Mouse (Mus musculus) spleen, adult 2 months (tissue): ENCODE results near the gene Gm10662. TPM values are rescaled to one million over a fixed set of nuclear protein-coding genes. Genes with fewer than 3 reads are reported as not detected.
"Not testable (repeated sequence)": the region's sequence is repeated elsewhere in the genome, so short reads cannot be mapped to it uniquely, and the experiment has no call there.

Source experiments
- DNase-seq, 2 experiments: peaks; one replicate each; pipeline versions ENCODE4 v3.0.0 to v3.0.0-alpha.2; 2012 to 2021; ENCODE audit warnings: low spot score in 2 of 2, low read depth in 1 of 2
- H3K27ac ChIP-seq: fragments of 200-500 bp; 2 replicates; pipeline ENCODE4 v1.5.1; 2012; ENCODE audit warnings: low read length, inconsistent platforms; ENCODE audit not compliant: insufficient read depth
- H3K27me3 ChIP-seq: fragments of 200-500 bp; 2 replicates; pipeline ENCODE4 v1.6.1; 2012; ENCODE audit warnings: mild to moderate bottlenecking, moderate library complexity, low read length, inconsistent platforms; ENCODE audit not compliant: control insufficient read depth, insufficient read depth
- H3K36me3 ChIP-seq: fragments of 200-500 bp; 2 replicates; pipeline ENCODE4 v1.6.1; 2012; ENCODE audit warnings: mild to moderate bottlenecking, low read length, inconsistent platforms; ENCODE audit not compliant: control insufficient read depth, insufficient read depth
- H3K4me1 ChIP-seq: fragments of 200-500 bp; 2 replicates; pipeline ENCODE4 v1.6.1; 2011; ENCODE audit warnings: inconsistent platforms; ENCODE audit not compliant: control insufficient read depth, insufficient read depth, insufficient read length
- H3K4me3 ChIP-seq: fragments of 200-500 bp; 2 replicates; pipeline ENCODE4 v1.5.1; 2011; ENCODE audit warnings: mild to moderate bottlenecking, inconsistent platforms; ENCODE audit not compliant: insufficient read depth, insufficient read length; ENCODE audit errors: extremely low read depth
- WGBS: fragments of 180-500 bp; shearing (Covaris S2); methylation state at CpG from one replicate; pipeline ENCODE4 v1.1.7; 2018; 5-methylcytosine and 5-hydroxymethylcytosine counted together
- polyA plus RNA-seq: library from polyadenylated mRNA; depleted of rRNA; stranded (reverse); fragments of >200 nt; gene quantifications from 2 replicates; pipeline ENCODE4 v1.2.3, GENCODE M21; 2012; rRNA removed

Gm10662 gene
- polyA plus RNA-seq = not detected in 2 replicates

DNA sequence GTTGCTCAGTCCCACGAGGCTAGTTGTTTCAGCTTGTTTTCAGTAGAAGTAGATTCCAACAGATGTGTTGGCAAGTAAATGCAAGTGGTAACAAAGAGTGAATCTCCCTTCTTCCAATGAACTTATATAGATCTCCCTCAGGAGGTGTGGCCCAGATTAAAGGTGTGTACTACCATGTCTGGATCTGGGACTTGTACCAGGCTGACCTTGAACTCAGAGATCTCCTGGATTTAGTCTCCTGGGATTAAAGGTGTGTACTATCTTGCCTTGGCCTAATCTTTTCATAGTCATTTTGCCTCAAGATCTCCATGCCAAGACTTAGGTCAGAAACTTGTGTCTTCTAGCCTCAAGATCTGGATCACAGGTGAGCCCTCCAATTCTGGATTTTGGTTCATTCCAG lies at the start of gene Gm10662:
Gene Gm10662, minus strand, starts transcription at position 101 of the 400 bp plus-strand sequence.
- not testable (repeated sequence) for H3K27ac ChIP-seq, H3K36me3 ChIP-seq, H3K4me3 ChIP-seq, DNase-seq, H3K4me1 ChIP-seq, H3K27me3 ChIP-seq
- no CpG with 5 or more reads among the region's 1 CpGs for WGBS

DNA sequence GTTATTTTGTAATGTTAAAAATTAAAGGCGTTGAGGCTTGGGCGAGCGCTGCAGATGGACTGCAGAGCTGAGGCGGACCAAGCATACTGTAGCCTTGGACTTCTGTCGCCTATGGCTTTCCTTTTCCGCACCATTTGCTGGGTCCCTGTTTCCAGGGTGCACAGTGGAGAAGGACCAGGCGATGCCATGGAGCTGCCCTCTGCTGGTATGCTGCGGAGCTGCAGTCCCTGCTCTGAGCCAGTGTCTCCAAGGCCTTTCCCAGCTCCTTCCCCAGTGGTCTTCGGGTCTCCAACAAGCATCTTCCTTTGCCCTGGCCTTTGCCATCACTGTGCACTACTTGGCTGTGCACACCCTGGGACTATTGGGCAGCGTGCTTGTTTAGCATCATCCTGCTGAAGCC lies 19.2 kb upstream of the Gm10662 start:
- H3K27me3 ChIP-seq, H3K4me1 ChIP-seq, H3K4me3 ChIP-seq, H3K36me3 ChIP-seq, H3K27ac ChIP-seq, DNase-seq: not testable (repeated sequence)
- 85% methylated on average over 10 of the region's 10 CpGs for WGBS

Other genes with a start within 250 kb of the Gm10662 start
- gene Gm4214, start 159.8 kb downstream of the Gm10662 start, polyA plus RNA-seq = not detected in 2 replicates
- not detected in 2 replicates for gene Gm4216, start 124.6 kb downstream of the Gm10662 start, polyA plus RNA-seq
- not detected in 2 replicates for gene Vmn1r163, start 88.9 kb downstream of the Gm10662 start, polyA plus RNA-seq
- not detected in 2 replicates for gene Gm8720, start 77.0 kb downstream of the Gm10662 start, polyA plus RNA-seq
- gene Vmn1r165, start 72.9 kb upstream of the Gm10662 start, polyA plus RNA-seq = not detected in 2 replicates
- not detected in 2 replicates for gene Vmn1r166, start 107.2 kb upstream of the Gm10662 start, polyA plus RNA-seq
- gene Gm6902, start 134.4 kb upstream of the Gm10662 start, polyA plus RNA-seq = not detected in 2 replicates
- not detected in 2 replicates for gene Nlrp4e, start 156.7 kb upstream of the Gm10662 start, polyA plus RNA-seq
- gene Nlrp5, start 241.4 kb upstream of the Gm10662 start, polyA plus RNA-seq = not detected in 2 replicates